Mouse (Mus musculus): ENCODE measurements around the gene Vgll4. TPM values are rescaled to one million over a fixed set of nuclear protein-coding genes. Genes with fewer than 3 reads are reported as not detected.

Vgll4 gene
- total RNA-seq, 2 experiments from 2014 or later, result 16.7 to 25.6 TPM

GRCm38 (mm10) chr6:114919670-114920313 is 50.0 kb downstream of the Vgll4 start:
- Histone ChIP-seq H3K27ac (peak overlapping the region; percentile 95), H3K4me3 (peak overlapping the region; percentile 75)
- intact Hi-C loops (cut with DNase I), result loop anchor here (2.0 to 5.0 kb wide), 4 partner anchors 27 to 277 kb away; partner anchors contain the start of gene Atg7
- peak; percentile 24; the same call in 1 of the 2 replicates for TF ChIP-seq CTCF (IDR thresholded peaks at IDR 0.05)
- DNase-seq, result no peak

- intact Hi-C loops (cut with DNase I), result no loop called here
- peak overlapping the region; percentile 75 for H3K4me3 ChIP-seq
- peak; percentile 58 for DNase-seq
- no peak for TF ChIP-seq CTCF (IDR thresholded peaks at IDR 0.05)
- peak overlapping the region; percentile 95 for H3K27ac ChIP-seq
These were observed 50.8 kb downstream of the Vgll4 start for GRCm38 (mm10) chr6:114918994-114919393.

GRCm38 (mm10) chr6:114917770-114918635 is 51.8 kb downstream of the Vgll4 start:
- intact Hi-C loops (cut with DNase I), result no loop called here
- Histone ChIP-seq H3K27ac (peak overlapping the region; percentile 95), H3K4me3 (peak overlapping the region; percentile 75)
- no peak for TF ChIP-seq CTCF (IDR thresholded peaks at IDR 0.05)
- DNase-seq, result peak; percentile 65

GRCm38 (mm10) chr6:114917129-114917528 is 52.7 kb downstream of the Vgll4 start:
- no peak for DNase-seq
- Histone ChIP-seq H3K27ac (peak overlapping the region; percentile 95), H3K4me3 (peak overlapping the region; percentile 75)
- intact Hi-C loops (cut with DNase I), result no loop called here
- TF ChIP-seq CTCF (IDR thresholded peaks at IDR 0.05), result no peak

GRCm38 (mm10) chr6:114916715-114916992 is 53.1 kb downstream of the Vgll4 start:
- intact Hi-C loops (cut with DNase I), result no loop called here

GRCm38 (mm10) chr6:114915915-114916714 is 53.7 kb downstream of the Vgll4 start:
- no peak for DNase-seq
- H3K27ac ChIP-seq, result peak overlapping the region; percentile 95
- peak overlapping the region; percentile 75 for H3K4me3 ChIP-seq
- TF ChIP-seq CTCF (IDR thresholded peaks at IDR 0.05), result no peak
- intact Hi-C loops (cut with DNase I), result no loop called here

More at GRCm38 (mm10) chr6:114916715-114916992, 53.1 kb downstream of the Vgll4 start:
- TF ChIP-seq CTCF (IDR thresholded peaks at IDR 0.05), result no peak
- peak overlapping the region; percentile 75 for H3K4me3 ChIP-seq
- peak overlapping the region; percentile 95 for H3K27ac ChIP-seq
- DNase-seq, result no peak

GRCm38 (mm10) chr6:114914041-114914716 is 55.6 kb downstream of the Vgll4 start:
- Histone ChIP-seq H3K27ac (peak overlapping the region; percentile 95), H3K4me3 (peak overlapping the region; percentile 11; the same call in 1 of the 2 replicates)
- TF ChIP-seq CTCF (IDR thresholded peaks at IDR 0.05), result no peak
- peak; percentile 51 for DNase-seq
- intact Hi-C loops (cut with DNase I), result no loop called here

- no peak overlapping the region for H3K4me3 ChIP-seq
- intact Hi-C loops (cut with DNase I), result no loop called here
- DNase-seq, result no peak
- TF ChIP-seq CTCF (IDR thresholded peaks at IDR 0.05), result no peak
- peak overlapping the region; percentile 95 for H3K27ac ChIP-seq
These were observed 56.7 kb downstream of the Vgll4 start for GRCm38 (mm10) chr6:114913142-114913541.

GRCm38 (mm10) chr6:114911540-114911939 is 58.3 kb downstream of the Vgll4 start:
- intact Hi-C loops (cut with DNase I), result no loop called here
- DNase-seq, result no peak
- Histone ChIP-seq H3K4me3 (no peak overlapping the region), H3K27ac (no peak overlapping the region; the same call in 1 of the 2 replicates)
- TF ChIP-seq CTCF (IDR thresholded peaks at IDR 0.05), result no peak

- intact Hi-C loops (cut with DNase I), result no loop called here
- Histone ChIP-seq H3K4me3 (no peak overlapping the region), H3K27ac (no peak overlapping the region)
- no peak for DNase-seq
- TF ChIP-seq CTCF (IDR thresholded peaks at IDR 0.05), result no peak
These were observed 60.0 kb downstream of the Vgll4 start for GRCm38 (mm10) chr6:114909801-114910200.

- TF ChIP-seq CTCF (IDR thresholded peaks at IDR 0.05), result no peak
- intact Hi-C loops (cut with DNase I), result no loop called here
- DNase-seq, result no peak
- Histone ChIP-seq H3K27ac (no peak overlapping the region), H3K4me3 (no peak overlapping the region)
These were observed 62.3 kb downstream of the Vgll4 start for GRCm38 (mm10) chr6:114907459-114907858.

- no peak overlapping the region for H3K4me3 ChIP-seq
- intact Hi-C loops (cut with DNase I), result no loop called here
- DNase-seq, result no peak
- no peak overlapping the region for H3K27ac ChIP-seq
- TF ChIP-seq CTCF (IDR thresholded peaks at IDR 0.05), result no peak
These were observed 63.6 kb downstream of the Vgll4 start for GRCm38 (mm10) chr6:114906209-114906608.

Measured in gastrocnemius, adult 2 months (tissue).